Mouse (Mus musculus) lung, embryonic 14.5 days (tissue): ENCODE results near the gene Syndig1. TPM values are rescaled to one million over a fixed set of nuclear protein-coding genes. Genes with fewer than 3 reads are reported as not detected.
A peak's percentile ranks its signal among the peaks of the same experiment; 100 is the strongest.

Source experiments
- ATAC-seq: fragments of 200-750 bp; cut with Nextera tagmentation; 2 replicates; pipeline ENCODE4 v1.8.0; 2017; ENCODE audit warnings: mild to moderate bottlenecking, moderate TSS enrichment, moderate library complexity; ENCODE audit not compliant: insufficient read depth
- DNase-seq: peaks from one replicate; pipeline ENCODE4 v3.0.0-alpha.2; 2015
- H3K27ac ChIP-seq: fragments of 300-500 bp; sonication (generic); 2 replicates; pipeline ENCODE4 v1.5.1; 2014; ENCODE audit warnings: low read depth, mild to moderate bottlenecking, moderate library complexity
- H3K27me3 ChIP-seq: fragments of 300-500 bp; sonication (generic); 2 replicates; pipeline ENCODE4 v1.6.1; 2014; ENCODE audit warnings: low read length, control low read depth; ENCODE audit not compliant: insufficient read depth
- H3K36me3 ChIP-seq: fragments of 300-500 bp; sonication (generic); 2 replicates; pipeline ENCODE4 v1.6.1; 2014; ENCODE audit warnings: control low read depth; ENCODE audit not compliant: insufficient read depth
- H3K4me1 ChIP-seq: fragments of 300-500 bp; sonication (generic); 2 replicates; pipeline ENCODE4 v1.6.1; 2014; ENCODE audit warnings: antibody characterized with exemption, control low read depth; ENCODE audit not compliant: insufficient read depth
- H3K4me2 ChIP-seq: fragments of 300-500 bp; sonication (generic); 2 replicates; pipeline ENCODE4 v1.6.1; 2014; ENCODE audit warnings: mild to moderate bottlenecking
- H3K4me3 ChIP-seq: fragments of 300-500 bp; sonication (generic); 2 replicates; pipeline ENCODE4 v1.5.1; 2014; ENCODE audit warnings: low read depth, low read length
- H3K9ac ChIP-seq: fragments of 300-500 bp; sonication (generic); 2 replicates; pipeline ENCODE4 v1.6.1; 2014
- H3K9me3 ChIP-seq: fragments of 300-500 bp; sonication (generic); 2 replicates; pipeline ENCODE4 v1.6.1; 2016; ENCODE audit warnings: low read depth, low read length, control low read depth
- CTCF ChIP-seq: IDR thresholded peaks from 2 replicates; pipeline ENCODE4 v1.5.1; 2016; ENCODE audit warnings: antibody characterized with exemption, low read depth
- WGBS: fragments of 180-500 bp; shearing (Covaris S2); extraction: QIAGEN DNeasy Blood & Tissue Kit; methylation state at CpG from one replicate; pipeline ENCODE4 v1.1.7; 2014; 5-methylcytosine and 5-hydroxymethylcytosine counted together
- polyA plus RNA-seq: library from polyadenylated mRNA; unstranded; fragments of >200 nt; fragmentation: Nextera tagmentation; extraction: Ambion mirVana; gene quantifications from 2 replicates; pipeline ENCODE4 v1.2.1, GENCODE M21; 2014

The Syndig1 gene
- polyA plus RNA-seq, 1 experiment from 2014 or later: 4.2 TPM

DNA sequence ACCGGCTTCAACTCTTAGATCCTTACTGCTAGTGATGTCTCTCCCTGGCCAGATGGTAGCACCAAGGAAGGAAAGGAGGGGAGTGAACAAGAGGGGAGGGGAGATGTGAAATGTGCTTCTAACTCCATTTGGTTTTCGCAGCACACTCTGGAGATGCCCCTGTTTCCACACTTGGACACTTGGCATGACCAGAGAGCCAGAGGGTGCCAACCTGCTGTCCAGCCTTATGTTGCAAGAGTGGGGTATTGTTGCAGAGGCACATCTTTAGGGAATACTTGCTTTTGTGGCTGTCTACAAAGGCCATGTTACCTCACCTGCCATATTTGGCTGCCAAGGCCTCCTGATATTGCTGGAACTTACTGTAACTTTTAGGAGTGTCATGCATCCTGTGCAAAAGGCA lies 10.7 kb downstream of the Syndig1 start:
- H3K4me3 ChIP-seq: no peak overlapping the region
- TF ChIP-seq CTCF: no peak
- no peak overlapping the region for H3K9ac ChIP-seq
- ATAC-seq (no peak), DNase-seq (no peak)
- no peaks in the 10 kb centered on the region for H3K27me3 ChIP-seq
- WGBS: 74% methylated on average over 2 of the region's 2 CpGs
- no peaks in the 10 kb centered on the region for H3K9me3 ChIP-seq
- H3K36me3 ChIP-seq: no peaks in the 10 kb centered on the region
- no peak overlapping the region for H3K4me2 ChIP-seq
- no peaks in the 10 kb centered on the region for H3K4me1 ChIP-seq
- no peak overlapping the region for H3K27ac ChIP-seq

DNA sequence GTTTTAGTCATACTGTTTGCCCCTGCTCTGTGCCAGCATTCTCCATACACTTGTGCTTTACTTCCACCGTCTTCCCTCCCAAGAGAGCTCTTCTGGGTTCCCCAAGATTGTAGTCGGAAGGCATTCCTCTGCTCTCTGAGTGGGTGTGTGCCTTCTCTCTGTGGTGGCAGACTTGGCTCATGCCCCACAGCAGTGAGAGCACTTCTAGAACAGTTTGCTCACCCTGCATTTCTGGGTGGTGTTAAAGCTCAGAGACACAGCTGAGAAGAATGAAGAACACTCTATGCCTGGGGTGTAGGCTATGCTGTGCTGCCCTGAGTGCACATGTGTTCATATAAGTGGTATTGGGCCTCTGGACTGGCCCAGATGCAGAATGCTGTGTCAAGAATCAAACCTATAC lies 15.6 kb downstream of the Syndig1 start:
- no peak overlapping the region for H3K4me3 ChIP-seq
- TF ChIP-seq CTCF: no peak
- WGBS: 45% methylated on average over 2 of the region's 2 CpGs
- no peak overlapping the region for H3K9ac ChIP-seq
- no peaks in the 10 kb centered on the region for H3K36me3 ChIP-seq
- no peaks in the 10 kb centered on the region for H3K4me1 ChIP-seq
- no peak overlapping the region for H3K4me2 ChIP-seq
- ATAC-seq (peak; percentile 49; the same call in 1 of the 2 replicates), DNase-seq (peak; percentile 20)
- H3K9me3 ChIP-seq: no peaks in the 10 kb centered on the region
- no peak overlapping the region for H3K27ac ChIP-seq
- H3K27me3 ChIP-seq: no peaks in the 10 kb centered on the region

DNA sequence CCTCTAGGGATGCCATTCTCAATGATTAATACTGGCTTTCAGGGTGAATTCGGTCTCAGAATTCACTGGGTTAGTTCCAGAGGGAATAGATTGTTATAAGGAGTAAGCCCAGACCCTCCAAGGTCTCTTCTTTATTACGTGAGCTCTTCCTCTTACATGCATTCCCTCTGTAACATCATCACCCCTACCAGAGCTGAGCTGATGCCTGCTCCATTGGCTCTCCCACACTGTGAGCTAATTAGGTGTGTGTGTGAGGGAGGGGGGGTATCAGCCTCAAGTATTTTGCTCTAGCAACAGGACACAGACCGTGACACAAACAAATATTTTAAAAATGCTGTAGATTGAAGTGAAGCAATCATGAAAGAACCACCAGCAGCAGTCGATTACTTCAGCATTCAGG lies 19.8 kb downstream of the Syndig1 start:
- no peaks in the 10 kb centered on the region for H3K36me3 ChIP-seq
- WGBS: 56% methylated on average over 4 of the region's 4 CpGs
- ATAC-seq (no peak), DNase-seq (no peak)
- H3K9me3 ChIP-seq: no peaks in the 10 kb centered on the region
- no peaks in the 10 kb centered on the region for H3K27me3 ChIP-seq
- no peaks in the 10 kb centered on the region for H3K4me1 ChIP-seq
- H3K4me3 ChIP-seq: no peak overlapping the region
- TF ChIP-seq CTCF: no peak
- no peak overlapping the region for H3K9ac ChIP-seq
- no peak overlapping the region for H3K27ac ChIP-seq
- no peak overlapping the region for H3K4me2 ChIP-seq

DNA sequence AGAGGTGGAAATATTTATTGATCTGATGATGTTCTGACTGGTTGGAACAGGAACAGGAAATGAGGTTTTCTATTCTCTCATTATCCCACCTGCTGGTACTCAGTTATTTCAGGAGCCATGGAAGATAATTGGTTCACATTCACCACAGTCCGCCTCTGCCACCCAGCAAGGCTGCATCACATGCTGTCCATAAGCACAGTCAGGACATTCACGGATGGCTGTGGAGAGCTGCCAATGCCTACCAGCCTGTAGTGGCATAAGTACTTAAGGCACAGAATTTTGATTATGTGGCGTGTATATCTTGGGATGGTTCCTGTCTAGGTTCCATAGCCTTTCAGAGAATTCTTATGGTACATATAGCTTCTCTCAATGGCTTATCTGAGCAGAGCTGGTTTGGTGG lies 32.0 kb downstream of the Syndig1 start:
- no peak for DNase-seq
- no peak for ATAC-seq

DNA sequence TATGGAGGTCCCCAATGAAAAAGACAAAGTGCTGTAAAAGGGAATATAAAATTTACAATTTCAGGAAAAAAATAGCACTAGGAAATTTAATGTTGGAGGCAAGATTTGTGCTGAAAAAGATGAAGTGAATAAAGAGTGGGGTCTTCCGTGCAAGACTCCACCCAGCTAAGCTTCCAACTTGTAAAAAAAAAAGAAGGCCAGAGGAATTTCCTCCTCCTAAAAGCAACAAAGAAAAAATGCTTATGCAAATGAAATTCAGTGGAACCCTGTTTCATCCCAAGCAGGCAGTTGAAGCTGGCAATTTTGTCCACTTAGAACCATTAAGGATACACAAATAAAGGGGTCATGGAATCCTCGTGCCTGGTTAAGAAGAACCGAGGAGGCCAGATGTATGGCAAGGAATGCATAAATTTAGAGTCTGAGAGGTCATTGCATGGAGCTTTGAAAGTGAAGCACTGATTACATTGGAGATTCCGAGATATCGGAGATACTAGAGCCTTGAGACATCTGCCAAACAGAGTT lies 37.0 kb downstream of the Syndig1 start:
- Histone ChIP-seq H3K36me3 (no peaks in the 10 kb centered on the region), H3K4me1 (no peaks in the 10 kb centered on the region), H3K9me3 (no peaks in the 10 kb centered on the region), H3K27me3 (no peaks in the 10 kb centered on the region), H3K27ac (no peak overlapping the region), H3K4me2 (no peak overlapping the region), H3K9ac (no peak overlapping the region), H3K4me3 (no peak overlapping the region)
- DNase-seq (no peak), ATAC-seq (no peak)
- TF ChIP-seq CTCF: no peak
- WGBS: 59% methylated on average over 5 of the region's 5 CpGs

More for the DNA sequence above, 32.0 kb downstream of the Syndig1 start:
- H3K4me1 ChIP-seq: no peaks in the 10 kb centered on the region
- no peak overlapping the region for H3K4me2 ChIP-seq
- no peak overlapping the region for H3K27ac ChIP-seq
- no peak overlapping the region for H3K4me3 ChIP-seq
- H3K9me3 ChIP-seq: no peaks in the 10 kb centered on the region
- no peak for TF ChIP-seq CTCF
- no peaks in the 10 kb centered on the region for H3K27me3 ChIP-seq
- WGBS: 88% methylated on average over 3 of the region's 3 CpGs
- no peaks in the 10 kb centered on the region for H3K36me3 ChIP-seq
- no peak overlapping the region for H3K9ac ChIP-seq

DNA sequence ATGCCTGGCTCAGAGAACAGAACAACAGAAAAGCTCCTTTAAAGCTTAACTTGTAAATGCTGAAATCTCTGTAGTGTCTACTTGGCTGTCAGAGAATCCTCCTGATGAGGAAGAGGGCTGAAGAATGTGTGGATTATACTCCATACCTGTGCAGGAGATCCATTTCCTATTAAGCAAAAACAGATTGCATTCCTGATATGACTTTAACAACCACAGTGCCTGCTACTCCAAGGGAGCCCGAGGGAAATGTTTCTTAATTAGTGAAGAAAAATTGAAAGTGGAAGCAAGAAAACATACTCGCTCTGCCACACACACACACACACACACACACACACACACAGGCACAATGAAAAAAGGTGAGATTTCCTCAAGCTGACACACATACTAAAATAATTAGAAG lies 41.5 kb downstream of the Syndig1 start:
- no peak overlapping the region for H3K4me2 ChIP-seq
- WGBS: 75% methylated on average over 2 of the region's 2 CpGs
- no peaks in the 10 kb centered on the region for H3K36me3 ChIP-seq
- no peak overlapping the region for H3K4me3 ChIP-seq
- no peak overlapping the region for H3K9ac ChIP-seq
- ATAC-seq (no peak), DNase-seq (no peak)
- H3K27me3 ChIP-seq: no peaks in the 10 kb centered on the region
- H3K27ac ChIP-seq: no peak overlapping the region
- no peaks in the 10 kb centered on the region for H3K9me3 ChIP-seq
- TF ChIP-seq CTCF: no peak
- no peaks in the 10 kb centered on the region for H3K4me1 ChIP-seq

DNA sequence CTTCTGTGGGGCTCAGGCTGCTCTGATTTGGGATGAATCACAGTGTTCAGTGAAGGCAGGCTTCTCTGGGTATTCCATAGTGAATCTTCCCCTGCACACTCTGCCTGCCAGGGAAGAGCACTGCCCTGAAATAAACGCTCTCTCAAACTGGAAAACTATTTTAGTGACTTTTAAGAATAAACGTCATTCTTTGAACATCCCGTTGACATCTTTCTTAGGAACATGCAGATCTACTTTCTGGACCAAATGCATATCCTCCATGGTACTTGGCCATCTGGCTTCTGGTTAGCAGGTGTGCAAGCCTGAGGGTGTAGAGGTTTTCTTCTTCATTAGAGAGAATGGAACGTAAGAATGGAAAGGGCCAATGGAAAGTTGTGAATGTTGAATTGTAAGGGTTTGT lies 43.5 kb downstream of the Syndig1 start:
- no peak for DNase-seq
- H3K36me3 ChIP-seq: no peaks in the 10 kb centered on the region
- no peaks in the 10 kb centered on the region for H3K9me3 ChIP-seq
- H3K4me1 ChIP-seq: no peaks in the 10 kb centered on the region
- no peak for TF ChIP-seq CTCF
- no peak for ATAC-seq
- no peak overlapping the region for H3K4me3 ChIP-seq
- no peaks in the 10 kb centered on the region for H3K27me3 ChIP-seq
- WGBS: 84% methylated on average over 4 of the region's 4 CpGs
- H3K4me2 ChIP-seq: no peak overlapping the region
- no peak overlapping the region for H3K9ac ChIP-seq
- no peak overlapping the region for H3K27ac ChIP-seq

DNA sequence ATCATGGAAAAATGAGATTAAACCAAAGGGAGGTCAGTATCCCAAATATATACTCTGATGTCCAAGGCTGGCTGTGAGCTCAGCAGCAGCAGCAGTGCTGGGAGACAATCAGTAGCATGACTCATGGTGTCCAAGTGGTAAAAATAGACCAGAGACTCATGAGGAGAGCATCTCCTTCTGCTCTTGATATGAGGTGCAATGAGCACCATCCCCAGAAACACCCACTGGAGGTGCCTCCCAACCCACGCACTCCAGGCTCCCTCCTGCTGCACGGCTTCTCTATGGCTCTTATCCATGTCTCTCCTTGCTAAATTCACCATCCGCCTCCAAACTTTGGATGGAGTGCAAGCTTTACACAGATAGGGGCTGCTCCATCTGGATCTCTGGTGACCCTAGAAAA lies 44.3 kb downstream of the Syndig1 start:
- WGBS: 80% methylated on average over 3 of the region's 3 CpGs
- H3K4me2 ChIP-seq: no peak overlapping the region
- H3K27ac ChIP-seq: no peak overlapping the region
- H3K9me3 ChIP-seq: no peaks in the 10 kb centered on the region
- H3K4me3 ChIP-seq: no peak overlapping the region
- DNase-seq (no peak), ATAC-seq (no peak)
- H3K27me3 ChIP-seq: no peaks in the 10 kb centered on the region
- no peak for TF ChIP-seq CTCF
- no peaks in the 10 kb centered on the region for H3K36me3 ChIP-seq
- no peak overlapping the region for H3K9ac ChIP-seq
- H3K4me1 ChIP-seq: no peaks in the 10 kb centered on the region
